Mouse (Mus musculus) spleen, postnatal 36 days (tissue): ENCODE measurements around the gene Cd207.
"Not testable (repeated sequence)": the region's sequence is repeated elsewhere in the genome, so short reads cannot be mapped to it uniquely, and the experiment has no call there.

Experiments
- DNase-seq, 2 experiments: peaks; one replicate each; pipeline ENCODE4 v3.0.0; 2022; ENCODE audit warnings: low spot score in 2 of 2, mixed read lengths in 1 of 2

Gene Cd207

DNA sequence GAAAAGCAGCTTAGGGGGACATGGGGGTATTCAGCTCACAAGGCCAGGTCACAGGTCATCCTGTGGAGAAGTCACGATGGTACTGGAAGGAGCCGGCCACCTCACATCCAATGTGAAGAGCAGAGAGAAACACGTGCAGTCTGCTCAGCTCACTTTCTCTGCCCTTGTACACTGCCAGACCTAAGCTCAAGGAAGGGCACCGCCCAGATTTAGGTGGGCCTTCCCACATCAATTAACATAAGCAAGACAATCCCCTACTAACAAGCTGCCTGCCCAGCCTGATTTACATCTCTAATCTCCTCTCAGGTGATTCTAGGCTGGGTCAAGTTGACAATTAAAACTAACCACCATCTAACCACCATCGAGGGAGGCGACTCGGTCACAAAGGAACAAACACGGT, 20.3 kb upstream of the Cd207 start:
- DNase-seq: no peak

DNA sequence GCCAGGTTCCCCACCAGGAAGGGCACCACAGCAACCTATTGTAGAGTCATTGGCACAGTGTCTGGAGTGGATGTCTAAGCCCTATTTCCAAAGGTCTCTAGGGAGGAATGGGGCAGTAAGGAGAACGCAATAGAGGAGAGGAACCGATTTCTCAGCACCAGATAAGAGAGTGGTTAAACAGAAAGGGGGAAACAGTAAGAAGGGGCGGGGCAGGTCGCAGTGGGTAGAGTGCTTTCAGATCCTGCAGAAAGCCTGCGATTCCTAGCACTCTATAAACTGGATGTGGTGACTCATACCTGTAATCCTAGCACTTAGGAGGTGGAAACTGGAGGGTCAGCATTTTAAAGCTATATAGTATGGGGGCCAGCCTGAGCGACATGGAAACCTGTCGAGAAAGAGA, 19.0 kb upstream of the Cd207 start:
- no peak for DNase-seq

DNA sequence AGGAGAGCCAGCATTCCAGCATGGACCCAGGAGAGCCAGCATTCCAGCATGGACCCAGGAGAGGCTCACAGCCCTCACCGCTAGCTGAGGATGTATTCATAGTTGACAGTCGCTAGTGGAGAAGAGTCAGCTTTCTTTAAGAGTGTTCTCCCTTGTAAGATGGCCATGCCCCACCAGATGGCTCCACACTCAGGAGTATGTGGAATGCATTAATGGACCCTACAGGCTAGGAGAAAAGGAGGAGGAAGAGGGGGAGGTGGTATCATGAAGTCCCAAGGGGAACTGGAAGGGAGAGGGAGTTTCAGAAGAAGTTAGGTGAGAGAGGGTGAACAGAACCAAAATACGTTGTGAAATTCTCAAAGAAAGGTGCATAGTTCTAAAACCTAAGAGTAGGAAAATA, 18.1 kb upstream of the Cd207 start:
- DNase-seq: no peak

DNA sequence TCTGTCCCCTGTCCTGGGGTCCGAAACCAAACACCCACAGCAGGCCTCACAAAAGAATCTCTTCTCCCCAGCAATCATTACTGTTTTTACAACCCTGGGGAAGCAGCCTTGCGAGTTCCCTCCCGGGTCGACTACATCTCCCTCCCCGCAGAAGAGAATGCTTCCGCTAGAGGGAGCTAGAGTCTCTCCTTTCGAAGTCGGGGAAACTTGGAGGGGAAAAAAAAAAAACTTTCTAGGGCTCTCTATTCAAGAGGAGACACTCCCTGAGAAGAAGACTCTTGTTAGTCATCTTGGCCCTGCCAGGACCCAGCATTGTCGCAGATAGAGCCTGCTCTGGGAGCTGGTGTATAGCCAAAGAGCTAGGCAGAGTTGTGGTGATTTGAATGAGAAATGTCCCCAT, 16.2 kb upstream of the Cd207 start:
- peak; percentile 22 to 24 for DNase-seq

DNA sequence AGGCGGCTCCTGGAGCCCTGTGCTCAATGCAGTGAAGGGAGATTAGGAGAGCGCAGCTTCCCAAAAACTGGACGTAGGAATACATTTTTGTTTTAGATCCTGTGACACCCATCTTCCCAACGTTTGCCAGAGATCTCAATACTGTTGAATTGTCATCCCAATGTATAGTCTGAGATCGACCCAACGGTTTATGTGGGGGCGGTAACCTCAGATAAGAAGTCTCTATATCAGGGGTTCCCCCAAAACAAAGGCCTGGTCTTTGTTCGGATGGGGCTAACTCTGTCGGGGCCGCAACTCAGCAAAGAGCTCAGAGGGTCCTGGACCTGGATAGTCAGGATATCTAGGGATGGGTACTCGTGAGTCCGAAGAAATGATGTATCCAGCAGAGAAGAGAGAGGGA, 15.3 kb upstream of the Cd207 start:
- DNase-seq: no peak

DNA sequence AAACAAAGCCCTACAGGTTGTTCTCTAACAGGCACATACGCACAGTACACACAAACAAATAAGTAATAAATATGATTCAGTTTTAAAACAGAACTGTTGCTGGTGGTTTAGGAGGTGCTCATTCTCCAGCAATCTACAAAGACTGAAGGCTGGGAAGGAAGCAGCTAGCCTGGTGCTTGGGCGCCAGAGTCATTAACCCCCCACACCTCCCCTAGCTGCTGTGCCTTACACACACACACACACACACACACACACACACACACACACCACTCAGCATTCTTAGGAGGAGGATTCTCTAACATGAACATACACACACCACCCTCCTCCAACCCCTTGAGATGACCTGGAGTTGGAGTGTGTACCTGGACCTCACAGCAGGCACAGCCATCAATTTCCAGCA, 13.3 kb upstream of the Cd207 start:
- no peak for DNase-seq

DNA sequence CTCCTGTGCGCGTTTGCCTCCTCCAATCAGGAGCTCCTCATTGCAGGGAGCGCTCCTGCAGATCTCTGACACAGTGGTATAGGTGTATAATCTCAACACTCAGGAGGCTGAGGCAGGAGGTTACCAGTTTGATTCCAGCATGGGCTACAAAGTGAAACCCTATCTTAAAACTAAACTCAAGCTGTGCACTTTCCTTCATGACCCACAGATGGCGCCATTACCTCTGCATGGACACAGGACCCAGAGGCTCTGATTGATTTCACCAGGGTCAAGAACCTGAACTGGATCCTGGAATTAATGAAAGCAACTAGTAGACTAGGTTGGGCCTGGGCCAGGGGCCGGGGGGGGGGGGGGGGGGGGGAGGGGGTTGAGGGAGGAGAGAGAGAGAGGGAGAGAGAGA, 12.6 kb upstream of the Cd207 start:
- DNase-seq: no peak

DNA sequence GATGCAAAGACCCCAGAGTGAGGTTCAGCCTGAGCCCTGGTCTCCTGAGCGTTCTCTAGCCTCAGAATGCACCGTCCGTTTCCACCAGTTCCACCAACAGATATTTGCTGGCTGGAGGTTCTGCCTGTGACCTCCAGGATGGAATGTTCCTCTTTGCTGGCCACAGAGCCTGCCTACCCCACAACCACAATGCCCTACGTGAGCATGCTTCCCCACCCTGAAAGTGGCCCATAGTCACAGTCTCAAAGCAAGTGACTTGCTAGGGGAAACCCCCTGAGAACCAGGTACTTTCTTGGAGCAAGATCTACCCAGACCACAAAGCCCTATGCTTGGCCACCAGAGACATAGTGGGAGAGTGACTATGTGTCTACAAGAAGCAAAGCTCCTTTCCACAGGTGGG, 11.7 kb upstream of the Cd207 start:
- DNase-seq: no peak

DNA sequence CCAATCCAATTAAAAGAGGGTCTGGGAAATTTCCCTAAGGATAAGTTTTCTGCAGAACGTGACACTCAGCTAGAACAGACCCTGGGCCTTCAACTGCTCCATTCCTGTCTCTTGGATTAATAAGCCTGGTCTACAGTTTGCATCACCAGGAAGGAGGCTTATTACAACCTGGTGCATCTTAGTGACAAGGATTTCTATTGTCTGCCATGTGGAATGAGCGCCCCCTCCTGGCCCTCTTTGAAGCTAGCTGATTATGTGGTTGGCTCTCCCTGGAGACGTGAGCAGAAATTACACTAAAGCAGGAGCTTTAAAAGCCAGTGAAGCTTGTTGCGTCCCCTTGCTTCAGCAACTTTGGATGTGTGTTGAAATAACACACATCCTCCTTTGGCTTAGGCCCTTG, 4.3 kb downstream of the Cd207 start:
- peak; percentile 25 to 41 for DNase-seq

DNA sequence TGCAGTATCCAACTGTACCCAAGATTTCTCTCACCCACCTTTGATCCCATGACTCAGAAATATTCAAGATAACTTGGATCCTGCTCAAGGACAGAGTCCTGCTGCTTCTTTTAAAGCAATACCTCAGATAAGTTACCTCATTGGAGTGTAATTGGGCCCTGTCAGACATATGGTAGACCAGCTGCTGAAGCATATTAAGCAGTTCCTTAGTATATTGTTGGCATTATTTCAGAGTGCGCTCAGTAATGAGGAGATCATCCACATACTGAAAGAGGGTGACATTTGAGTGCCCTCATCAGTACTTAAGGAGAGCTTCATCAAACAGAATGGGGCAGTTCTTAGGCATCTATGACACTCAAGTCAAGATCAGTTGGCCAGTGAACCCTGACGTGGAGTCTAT, 12.6 kb downstream of the Cd207 start:
- no peak for DNase-seq

DNA sequence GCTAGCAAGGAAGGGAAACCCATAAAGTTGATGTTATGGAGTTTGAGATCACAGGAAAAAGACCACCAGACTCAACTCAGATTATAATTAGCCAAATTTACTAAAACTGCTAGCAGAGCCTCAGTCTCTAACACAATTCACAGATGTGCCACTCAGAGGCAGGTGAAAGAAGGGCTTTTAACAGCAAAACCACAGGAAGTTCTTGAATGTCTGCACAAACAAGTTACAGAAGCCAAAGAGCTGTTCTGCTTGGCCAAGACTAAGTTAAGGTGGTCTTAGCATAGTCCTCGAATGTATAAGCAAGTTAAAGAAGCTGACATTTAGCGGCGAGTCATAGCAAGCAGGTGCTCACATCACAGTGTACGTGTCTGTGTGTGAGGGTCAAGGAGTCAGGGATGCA, 16.8 kb downstream of the Cd207 start:
- DNase-seq: no peak

DNA sequence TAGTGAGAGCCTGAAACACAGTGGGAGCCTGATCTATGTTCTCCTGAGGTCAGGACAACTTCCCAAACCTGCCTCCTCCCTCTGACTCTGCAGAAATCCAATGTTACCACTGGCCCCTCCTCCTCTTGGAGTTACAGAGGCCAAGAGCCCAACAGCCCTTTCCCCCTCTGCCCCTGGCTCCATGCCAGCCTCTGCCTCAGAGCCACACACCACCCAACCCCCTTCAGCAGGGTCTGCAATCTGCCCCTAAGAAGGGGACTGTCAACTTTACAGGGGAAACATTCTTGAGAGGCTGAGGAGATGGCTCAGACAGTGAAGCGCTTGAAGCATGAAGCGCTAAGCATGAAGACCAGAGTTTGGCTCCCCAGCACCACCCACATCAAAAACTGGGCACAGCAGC, 21.6 kb downstream of the Cd207 start, which contains the start of gene Clec4f:
Gene Clec4f (minus strand): TSS at position 101 of the 400 bp plus-strand sequence.
- no peak for DNase-seq

DNA sequence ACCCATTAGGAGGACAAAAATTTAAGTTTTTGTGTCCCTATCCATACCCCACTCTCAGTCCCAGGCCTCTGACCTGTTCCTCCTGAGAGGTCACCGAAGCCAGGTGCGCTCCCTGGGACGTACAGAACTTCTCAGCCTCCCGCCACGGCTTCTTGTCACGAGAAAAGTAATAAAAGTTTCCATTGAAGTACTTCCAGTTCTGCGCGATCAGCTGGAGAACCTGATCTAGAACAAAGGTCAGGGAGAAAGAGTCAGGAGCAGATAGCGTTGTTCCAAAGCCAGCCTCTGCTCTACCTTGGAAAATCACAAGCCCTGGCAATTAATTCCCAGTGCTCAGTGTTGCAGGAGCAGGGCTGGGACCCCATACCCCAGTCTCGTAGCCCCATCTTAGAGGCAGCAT, 30.9 kb downstream of the Cd207 start:
- DNase-seq: no peak

DNA sequence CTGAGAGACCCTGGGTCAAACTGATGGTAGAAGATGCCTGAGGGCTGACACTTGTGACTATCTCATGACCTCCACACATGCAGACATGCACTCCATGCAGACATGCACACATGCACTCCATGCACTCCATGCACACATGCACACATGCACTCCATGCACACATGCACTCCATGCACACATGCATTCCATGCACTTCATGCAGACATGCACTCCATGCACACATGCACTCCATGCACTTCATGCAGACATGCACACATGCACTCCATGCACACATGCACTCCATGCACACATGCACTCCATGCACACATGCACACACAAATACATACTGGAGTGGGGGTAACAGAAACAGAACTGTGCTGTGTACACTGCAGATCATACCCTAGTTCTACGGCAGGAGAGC, 42.3 kb downstream of the Cd207 start:
- no peak for DNase-seq

DNA sequence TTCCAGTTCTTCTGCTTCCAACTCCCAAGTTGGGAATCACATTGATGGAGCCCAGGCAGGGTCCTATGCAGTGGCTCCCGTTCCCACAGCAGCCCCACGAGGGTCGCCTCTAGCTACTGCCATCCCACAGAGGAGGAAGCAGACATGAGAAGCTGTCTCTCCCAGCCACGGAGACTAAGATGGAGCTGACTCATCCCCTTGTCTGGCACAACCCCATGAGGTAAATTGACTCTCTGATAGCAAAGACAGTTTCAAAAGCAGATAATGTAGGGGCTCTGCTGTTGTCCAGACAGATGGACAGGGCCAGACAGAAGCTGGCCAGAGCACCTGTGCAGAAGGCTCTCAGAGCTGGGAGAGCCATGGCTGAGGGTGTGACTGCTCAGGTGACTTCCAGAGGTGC, 43.0 kb downstream of the Cd207 start:
- DNase-seq: not testable (repeated sequence)

DNA sequence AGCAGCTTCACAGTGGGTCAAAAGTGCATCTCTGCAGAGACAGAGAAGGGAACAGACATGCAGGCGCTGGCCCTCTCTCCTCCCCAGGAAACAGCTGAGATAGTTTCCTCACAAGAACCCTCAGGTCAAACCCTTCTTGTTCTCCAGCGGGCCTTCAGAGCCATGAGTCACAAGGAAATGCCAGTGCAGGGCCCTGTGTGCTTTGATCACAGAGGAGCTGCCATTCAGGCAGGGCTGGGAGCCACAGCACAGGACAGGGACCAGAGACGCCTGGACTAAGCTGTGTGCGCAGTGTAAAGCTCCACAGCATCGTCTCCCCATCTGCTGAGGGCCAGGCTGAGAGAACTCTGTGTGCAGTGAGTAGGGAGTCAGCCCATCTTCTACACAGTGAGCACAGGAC, 43.6 kb downstream of the Cd207 start:
- not testable (repeated sequence) for DNase-seq

DNA sequence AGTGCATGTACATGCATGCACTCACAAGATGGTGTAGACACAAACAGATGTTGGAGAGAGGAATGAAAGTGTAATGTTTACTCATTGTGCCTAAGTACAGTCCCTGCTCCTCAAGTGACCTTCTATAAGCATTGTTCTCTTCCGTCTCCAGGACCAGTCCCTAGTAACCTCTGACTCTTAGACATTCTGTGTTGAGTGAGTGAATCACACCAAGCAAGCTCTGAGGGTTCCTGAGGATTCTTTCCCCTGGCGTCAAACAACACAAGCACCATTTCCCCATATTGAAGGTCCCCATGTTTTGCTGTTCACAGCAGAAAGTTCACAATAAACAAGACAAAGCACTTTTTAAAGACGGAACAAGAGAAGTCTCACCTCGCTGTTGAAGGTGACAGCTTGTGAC, 45.8 kb downstream of the Cd207 start:
- no peak for DNase-seq

DNA sequence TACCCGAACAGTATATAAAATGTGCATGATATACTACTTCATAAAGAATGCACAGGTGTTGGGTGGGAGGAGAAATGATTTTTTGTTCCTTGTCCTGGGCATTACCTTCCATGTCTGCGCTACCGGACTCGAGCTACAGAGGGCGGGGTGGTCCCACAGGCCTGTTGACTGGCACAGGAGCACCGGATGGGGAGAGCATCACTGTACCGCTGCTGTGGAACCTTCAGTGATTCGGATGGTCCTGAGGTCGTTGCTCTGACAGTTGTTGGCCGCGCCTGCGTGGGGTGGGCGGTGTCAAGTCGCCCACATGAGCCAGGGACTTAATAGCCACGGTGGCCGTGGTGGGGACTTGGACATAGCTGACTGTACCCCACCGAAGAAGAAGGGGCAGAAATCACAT, 50.9 kb downstream of the Cd207 start:
- no peak for DNase-seq
